Mouse (Mus musculus): Measurements from ENCODE around the gene Apoc4.

Apoc4 gene

GRCm38 (mm10) chr7:19681202-19681694 is at the start of gene Apoc4, which contains the start of gene Gm44805:
TSS of gene Apoc4 (minus strand) at chr7:19681479.
TSS of gene Gm44805 (minus strand) at chr7:19681423.
- DNase-seq, result no peak

- DNase-seq, result no peak
Measured at GRCm38 (mm10) chr7:19726541-19726940, 45.3 kb upstream of the Apoc4 start.

DNA sequence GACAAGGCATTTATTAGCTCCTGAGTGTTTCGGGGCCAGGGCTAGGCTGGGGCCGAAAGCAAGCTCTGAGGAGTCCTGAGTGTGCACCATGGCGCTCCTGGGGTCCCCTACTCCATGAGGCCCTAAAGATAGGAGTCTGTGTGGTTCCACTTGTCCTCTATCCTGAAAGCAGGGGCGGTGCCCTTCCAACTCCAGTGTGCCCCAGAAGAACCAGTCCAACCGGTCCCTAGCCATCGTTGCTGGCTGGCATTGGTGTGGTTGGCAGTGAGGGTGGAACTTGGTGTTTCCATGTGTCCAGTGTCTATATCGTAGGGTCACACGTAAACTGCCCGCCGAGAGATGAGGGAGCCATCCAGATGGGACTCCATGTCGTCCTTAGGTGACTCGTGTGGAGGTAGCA is 42.9 kb upstream of the Apoc4 start:
- DNase-seq, result no peak

GRCm38 (mm10) chr7:19722754-19723195 is 41.5 kb upstream of the Apoc4 start:
- no peak for DNase-seq

DNA sequence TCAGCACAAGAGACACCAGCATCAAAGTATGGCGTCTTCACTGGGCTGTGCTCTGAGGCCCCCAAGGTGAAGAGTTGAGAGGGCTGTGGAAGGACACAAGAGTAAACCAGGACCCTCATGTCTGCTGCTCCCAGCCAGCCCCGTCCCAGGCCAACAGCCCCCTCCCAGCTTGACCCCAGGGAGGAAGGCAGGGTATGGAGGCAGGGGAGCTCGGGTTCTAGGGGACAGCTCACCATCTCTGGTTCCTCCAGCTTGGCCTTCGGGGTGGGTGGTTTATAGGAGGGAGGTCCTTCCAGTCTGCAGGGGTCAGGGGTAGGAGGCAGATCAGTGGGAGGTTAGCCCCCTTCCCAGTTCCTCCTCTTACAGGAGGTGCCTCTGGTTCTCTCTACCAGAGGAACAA is 37.9 kb upstream of the Apoc4 start:
- DNase-seq, result no peak

- no peak for DNase-seq
Measured at GRCm38 (mm10) chr7:19718297-19718952, 37.1 kb upstream of the Apoc4 start.

DNA sequence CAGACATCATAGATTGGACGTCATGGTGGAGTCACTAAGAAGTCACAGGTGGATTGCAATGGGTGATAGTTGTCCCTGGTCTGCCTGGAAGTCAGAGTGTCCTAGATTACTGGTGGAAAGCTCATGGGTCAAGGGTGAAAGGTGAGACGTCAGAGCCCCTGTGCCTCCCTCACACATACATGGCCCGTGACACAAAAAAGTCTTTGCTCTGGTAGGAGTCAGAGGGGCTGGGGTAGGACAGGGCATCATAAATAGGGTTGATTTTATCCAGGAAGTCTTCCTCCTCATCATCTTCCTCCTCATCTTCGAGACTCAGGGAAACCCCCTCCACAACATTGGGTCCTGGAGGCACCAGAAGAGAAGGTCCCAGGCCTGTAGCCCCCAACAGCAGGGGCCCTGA is 36.1 kb upstream of the Apoc4 start:
- DNase-seq, result no peak

DNA sequence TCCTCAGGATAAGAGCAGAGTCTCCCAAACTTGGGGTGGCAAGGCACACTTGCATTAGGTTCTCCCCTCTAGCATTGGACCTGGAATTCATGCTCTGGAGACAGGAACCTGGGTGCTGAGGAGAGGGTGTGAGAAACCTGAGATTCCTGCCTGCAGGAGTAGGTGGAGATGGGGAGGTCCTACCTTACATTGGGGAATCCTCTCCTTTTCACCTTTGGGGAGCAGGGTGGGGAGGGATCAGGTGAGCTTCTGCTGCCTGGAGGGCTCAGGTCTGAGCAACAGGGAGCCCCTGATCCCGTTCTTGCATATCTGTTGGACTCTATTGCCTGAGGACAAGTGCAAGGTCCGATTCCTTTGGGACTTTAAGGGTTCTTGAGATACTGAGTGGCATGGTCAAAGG is 35.5 kb upstream of the Apoc4 start:
- no peak for DNase-seq

DNA sequence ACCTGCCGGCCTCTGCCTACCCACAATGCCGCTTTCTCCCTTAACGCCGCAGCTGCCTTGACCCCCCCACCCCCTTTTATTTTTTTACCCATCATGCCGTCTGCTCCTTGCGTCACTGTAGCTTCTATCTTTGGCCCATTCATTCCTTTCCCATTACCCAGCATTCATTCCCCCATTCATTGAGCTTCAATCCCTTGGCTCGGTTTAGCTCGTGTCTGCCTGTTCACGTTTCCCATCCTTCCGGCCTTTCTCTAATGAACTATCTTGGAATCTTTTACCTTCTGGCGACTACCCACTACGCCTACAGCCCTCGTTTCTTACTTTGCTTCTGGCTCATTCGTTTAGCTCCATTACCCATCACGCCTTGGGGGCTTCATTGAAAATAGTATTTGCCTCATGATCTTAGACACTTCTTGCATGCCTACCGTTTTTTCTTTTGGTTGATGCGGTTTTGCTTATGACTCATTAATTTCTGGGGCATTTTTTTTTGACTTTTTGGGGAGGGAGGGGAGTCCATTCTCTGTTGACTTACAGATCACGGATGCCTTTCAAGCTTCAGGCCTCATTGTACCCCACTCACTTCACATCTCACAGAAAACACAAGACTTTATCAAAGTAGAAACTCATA is 34.9 kb upstream of the Apoc4 start:
- no peak for DNase-seq

- DNase-seq, result peak; percentile 97 to 100
Measured at GRCm38 (mm10) chr7:19715239-19716054, 34.2 kb upstream of the Apoc4 start, which contains the start of gene Tomm40. TSS of gene Tomm40 (minus strand) at chr7:19715438.

DNA sequence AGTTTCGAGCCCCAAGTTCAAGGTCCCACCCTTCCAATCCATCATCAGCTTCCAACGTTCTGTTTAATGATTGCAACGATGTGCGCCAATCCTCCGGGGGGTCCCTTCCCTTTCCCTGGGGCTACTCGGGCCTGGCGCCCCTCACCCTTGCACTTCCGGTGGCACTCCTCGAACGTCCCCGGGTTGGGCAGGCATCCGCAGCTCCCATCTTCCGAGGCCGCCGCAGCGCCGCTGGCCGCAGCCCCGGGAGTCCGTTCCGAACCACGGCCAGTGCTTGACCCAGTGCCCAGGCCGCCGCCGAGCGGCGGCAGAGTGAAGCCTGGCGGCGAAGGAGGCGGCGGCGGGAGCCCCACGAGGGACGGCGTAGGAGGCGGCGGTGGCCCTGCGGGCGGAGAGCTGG is 33.6 kb upstream of the Apoc4 start:
- DNase-seq, result peak in 1 of 2 experiments; percentile 51

- no peak for DNase-seq
Measured at GRCm38 (mm10) chr7:19713598-19713997, 32.3 kb upstream of the Apoc4 start.

GRCm38 (mm10) chr7:19713196-19713595 is 31.9 kb upstream of the Apoc4 start:
- DNase-seq, result peak; percentile 41 to 46

GRCm38 (mm10) chr7:19712414-19712813 is 31.1 kb upstream of the Apoc4 start:
- no peak for DNase-seq

GRCm38 (mm10) chr7:19710650-19711049 is 29.4 kb upstream of the Apoc4 start:
- DNase-seq, result no peak

- no peak for DNase-seq
Measured at GRCm38 (mm10) chr7:19705271-19705670, 24.0 kb upstream of the Apoc4 start.

- DNase-seq, result no peak
Measured at GRCm38 (mm10) chr7:19704475-19704874, 23.2 kb upstream of the Apoc4 start.

GRCm38 (mm10) chr7:19702859-19703555 is 21.7 kb upstream of the Apoc4 start:
- no peak for DNase-seq

- DNase-seq, result peak; percentile 34 to 54
Measured at GRCm38 (mm10) chr7:19701069-19701761, 19.9 kb upstream of the Apoc4 start.

DNA sequence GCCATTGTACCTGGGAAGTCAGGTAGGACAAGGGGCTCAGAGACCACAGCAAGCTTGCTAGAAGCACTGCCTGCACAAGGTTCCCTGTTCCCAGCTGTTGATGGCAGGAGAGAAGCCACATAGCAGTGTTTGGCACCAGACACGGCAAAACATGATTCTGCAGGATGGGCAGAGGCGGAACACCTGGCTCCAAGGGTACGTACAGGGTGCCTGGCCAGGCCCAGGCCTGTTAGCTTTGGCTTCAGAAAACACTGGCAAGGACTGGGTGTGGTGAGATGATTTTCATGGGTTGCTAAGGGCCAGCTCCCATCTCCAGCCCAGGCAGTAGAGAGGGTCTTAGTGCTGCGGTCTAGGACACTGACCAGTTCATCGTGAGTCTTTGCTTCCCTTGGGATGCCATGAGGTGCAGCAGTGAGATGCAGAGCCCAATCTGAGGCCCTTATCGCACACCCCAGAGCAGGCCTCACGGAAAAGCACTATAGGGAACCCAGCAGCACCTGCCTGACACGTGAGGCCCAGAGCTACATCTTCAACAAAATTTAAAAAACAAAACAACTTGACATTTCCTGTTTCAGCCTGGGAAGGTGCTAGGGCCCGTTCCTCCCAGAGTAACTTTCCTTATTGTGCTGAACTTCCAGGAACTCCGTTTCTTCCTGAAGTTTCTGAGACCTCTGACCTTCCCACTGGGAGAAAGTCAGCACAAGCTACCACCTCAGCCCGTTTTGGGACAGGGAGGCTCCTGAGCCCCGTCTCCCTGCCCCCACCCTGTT is 19.2 kb upstream of the Apoc4 start:
- no peak for DNase-seq

- DNase-seq, result no peak
Measured at GRCm38 (mm10) chr7:19699827-19700148, 18.5 kb upstream of the Apoc4 start.
